Mouse (Mus musculus) kidney, adult 2 months (tissue): Measurements from ENCODE around the gene Hist2h3c2. TPM values are rescaled to one million over a fixed set of nuclear protein-coding genes. Genes with fewer than 3 reads are reported as not detected.
"Not testable (repeated sequence)": the region's sequence is repeated elsewhere in the genome, so short reads cannot be mapped to it uniquely, and the experiment has no call there.

Experiments
- DNase-seq: peaks from one replicate; pipeline ENCODE4 v3.0.0; 2021
- H3K27ac ChIP-seq: fragments of 200-500 bp; 2 replicates; pipeline ENCODE4 v1.5.1; 2012; ENCODE audit warnings: low read depth, low read length, control low read depth, inconsistent platforms; ENCODE audit not compliant: insufficient read depth
- H3K27me3 ChIP-seq: fragments of 200-500 bp; replicated peaks from 2 replicates; pipeline ENCODE4 v1.6.1; 2012; ENCODE audit warnings: mild to moderate bottlenecking, moderate library complexity, low read length, inconsistent platforms; ENCODE audit not compliant: control insufficient read depth, insufficient read depth
- H3K36me3 ChIP-seq: fragments of 200-500 bp; 2 replicates; pipeline ENCODE4 v1.6.1; 2012; ENCODE audit warnings: mild to moderate bottlenecking, moderate library complexity, low read length, inconsistent platforms; ENCODE audit not compliant: control insufficient read depth, insufficient read depth
- H3K4me1 ChIP-seq: fragments of 200-500 bp; 2 replicates; pipeline ENCODE4 v1.6.1; 2011; ENCODE audit warnings: low read length; ENCODE audit not compliant: control insufficient read depth, insufficient read depth
- H3K4me3 ChIP-seq: fragments of 200-500 bp; 2 replicates; pipeline ENCODE4 v1.5.1; 2011; ENCODE audit warnings: mild to moderate bottlenecking, low read depth, low read length, control low read depth; ENCODE audit not compliant: insufficient read depth
- CTCF ChIP-seq: fragments of 200-500 bp; conservative IDR thresholded peaks from 2 replicates; pipeline ENCODE4 v1.5.1; 2011; ENCODE audit warnings: low read depth, mild to moderate bottlenecking, control low read depth, low read length, moderate library complexity, mixed read lengths; ENCODE audit not compliant: insufficient read depth, insufficient read length
- POLR2A ChIP-seq: fragments of 200-500 bp; IDR thresholded peaks from one replicate; pipeline ENCODE4 v1.6.1; 2011; ENCODE audit warnings: low read depth, low read length, control low read depth
- WGBS: fragments of 180-500 bp; shearing (Covaris S2); methylation state at CpG from one replicate; pipeline ENCODE4 v1.1.7; 2018; 5-methylcytosine and 5-hydroxymethylcytosine counted together
- polyA plus RNA-seq: library from polyadenylated mRNA; depleted of rRNA; stranded (reverse); fragments of >200 nt; gene quantifications from 2 replicates; pipeline ENCODE4 v1.2.3, GENCODE M21; 2012

Hist2h3c2 gene
- polyA plus RNA-seq, 1 experiment = 8.6 TPM

DNA sequence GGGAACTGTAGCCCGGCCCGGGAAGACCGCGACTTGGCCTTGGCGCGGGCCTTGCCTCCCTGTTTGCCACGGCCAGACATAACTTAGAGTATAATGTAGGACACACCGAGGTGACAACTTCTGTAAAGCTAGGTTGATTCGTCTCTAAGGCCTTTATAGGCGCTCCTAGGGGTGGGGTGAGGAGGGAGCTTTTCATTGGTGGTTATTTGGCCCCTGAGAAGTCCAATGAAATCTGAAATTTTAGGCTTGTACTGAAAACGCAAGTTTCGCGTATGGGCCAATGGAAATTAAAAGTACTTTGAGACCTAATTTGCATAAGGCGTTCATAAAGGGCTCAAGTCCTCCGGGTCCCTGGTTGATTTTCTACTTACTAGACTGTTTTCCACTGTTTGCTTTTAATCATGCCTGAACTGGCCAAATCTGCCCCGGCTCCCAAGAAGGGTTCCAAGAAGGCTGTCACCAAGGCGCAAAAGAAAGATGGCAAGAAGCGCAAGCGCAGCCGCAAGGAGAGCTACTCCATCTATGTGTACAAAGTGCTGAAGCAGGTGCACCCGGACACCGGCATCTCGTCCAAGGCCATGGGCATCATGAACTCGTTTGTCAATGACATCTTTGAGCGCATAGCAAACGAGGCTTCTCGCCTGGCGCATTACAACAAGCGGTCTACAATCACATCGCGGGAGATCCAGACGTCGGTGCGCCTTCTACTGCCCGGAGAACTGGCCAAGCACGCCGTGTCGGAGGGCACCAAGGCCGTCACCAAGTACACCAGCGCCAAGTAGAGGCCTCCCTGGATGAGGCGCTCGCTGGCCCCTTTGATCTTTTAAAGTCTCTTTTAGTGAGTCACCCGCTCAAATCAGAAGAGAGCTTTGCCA is 17.9 kb downstream of the Hist2h3c2 start, which contains the start of the genes Hist2h2ac and Hist2h2be:
Gene Hist2h2ac, minus strand, starts transcription at position 116 of the 875 bp plus-strand sequence.
Gene Hist2h2be, plus strand, starts transcription at position 355 of the 875 bp plus-strand sequence.
- under 1% methylated on average over 43 of the region's 43 CpGs for WGBS
- Histone ChIP-seq H3K4me1 (peaks cover 19% of the 10 kb centered on the region; the same call in 1 of the 2 replicates), H3K4me3 (peak within 1 kb of the TSS; percentile 74), H3K36me3 (no peaks in the 10 kb centered on the region), H3K27me3 (no peaks in the 10 kb centered on the region), H3K27ac (peak within 1 kb of the TSS; percentile 94)
- TF ChIP-seq POLR2A = peak; percentile 86
- no peak for TF ChIP-seq CTCF
- peak; percentile 97 for DNase-seq

DNA sequence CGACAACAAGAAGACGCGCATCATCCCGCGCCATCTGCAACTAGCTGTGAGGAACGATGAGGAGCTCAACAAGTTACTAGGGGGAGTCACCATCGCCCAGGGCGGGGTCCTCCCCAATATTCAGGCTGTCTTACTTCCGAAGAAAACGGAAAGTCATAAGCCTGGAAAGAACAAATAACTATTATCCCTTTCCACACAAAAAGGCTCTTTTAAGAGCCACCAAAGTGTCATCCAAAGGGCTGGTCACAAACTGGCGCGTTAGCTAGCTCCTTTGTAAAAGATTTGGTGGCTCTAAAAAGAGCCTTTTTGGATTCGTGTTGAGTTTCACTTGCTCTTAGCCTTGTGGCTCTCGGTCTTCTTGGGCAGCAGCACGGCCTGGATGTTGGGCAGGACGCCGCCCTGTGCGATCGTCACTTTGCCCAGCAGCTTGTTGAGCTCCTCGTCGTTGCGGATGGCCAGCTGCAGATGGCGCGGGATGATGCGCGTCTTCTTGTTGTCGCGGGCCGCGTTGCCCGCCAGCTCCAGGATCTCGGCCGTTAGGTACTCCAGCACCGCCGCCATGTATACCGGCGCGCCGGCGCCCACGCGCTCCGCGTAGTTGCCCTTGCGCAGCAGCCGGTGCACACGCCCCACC is 18.7 kb downstream of the Hist2h3c2 start:
- H3K27me3 ChIP-seq, H3K36me3 ChIP-seq, DNase-seq: not testable (repeated sequence)
- H3K4me1 ChIP-seq = peaks cover 15% of the 10 kb centered on the region; the same call in 1 of the 2 replicates
- 1% methylated on average over 36 of the region's 47 CpGs for WGBS
- H3K4me3 ChIP-seq = peak overlapping the region; percentile 74
- peak overlapping the region; percentile 94 for H3K27ac ChIP-seq

DNA sequence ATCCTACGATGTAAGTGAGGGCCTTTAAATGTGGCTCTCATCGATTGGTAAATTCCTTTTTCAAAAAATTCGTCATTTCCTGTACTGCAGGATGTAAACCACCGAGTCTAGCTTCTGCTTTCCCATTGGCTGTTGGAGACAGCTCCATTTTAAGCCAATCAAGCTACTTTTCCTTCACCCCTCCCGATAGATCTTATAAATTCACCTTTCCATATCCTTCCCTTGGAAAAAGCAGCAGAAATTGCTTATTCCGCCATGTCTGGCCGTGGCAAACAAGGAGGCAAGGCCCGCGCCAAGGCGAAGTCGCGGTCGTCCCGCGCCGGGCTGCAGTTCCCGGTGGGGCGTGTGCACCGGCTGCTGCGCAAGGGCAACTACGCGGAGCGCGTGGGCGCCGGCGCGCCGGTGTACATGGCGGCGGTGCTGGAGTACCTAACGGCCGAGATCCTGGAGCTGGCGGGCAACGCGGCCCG is 19.2 kb downstream of the Hist2h3c2 start, which contains the start of the genes Bola1 and Hist2h2ab:
Gene Bola1, minus strand, starts transcription at position 49 of the 470 bp plus-strand sequence.
Gene Hist2h2ab, plus strand, starts transcription at position 205 of the 470 bp plus-strand sequence.
- peak; percentile 92 for DNase-seq
- Histone ChIP-seq H3K36me3 (no peaks in the 10 kb centered on the region), H3K4me1 (peaks cover 15% of the 10 kb centered on the region; the same call in 1 of the 2 replicates), H3K27me3 (no peaks in the 10 kb centered on the region), H3K27ac (peak within 1 kb of the TSS; percentile 94), H3K4me3 (peak within 1 kb of the TSS; percentile 74)
- no peak for TF ChIP-seq POLR2A
- no peak for TF ChIP-seq CTCF
- under 1% methylated on average over 37 of the region's 37 CpGs for WGBS

DNA sequence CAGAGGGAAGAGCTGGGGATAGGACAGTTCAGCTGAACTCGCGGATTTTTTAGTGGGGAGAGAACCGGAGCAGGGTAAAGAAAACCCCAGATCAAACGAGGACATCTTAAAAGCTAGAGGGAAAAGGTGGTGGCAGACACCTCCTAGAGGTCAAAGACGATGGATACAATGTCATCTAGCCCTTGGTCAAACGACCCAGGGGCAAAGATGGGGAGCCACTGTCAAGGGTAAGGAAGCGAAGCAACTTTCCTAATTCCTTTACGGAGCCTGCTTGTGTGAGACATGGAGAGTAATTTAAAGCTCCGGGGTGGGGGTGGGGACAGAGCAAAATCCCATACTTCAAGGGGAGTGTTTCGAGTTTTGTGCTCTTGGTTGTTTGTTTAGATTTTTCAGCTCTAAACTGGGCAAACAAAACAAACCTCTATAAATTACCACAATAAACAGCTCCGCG is 19.7 kb downstream of the Hist2h3c2 start:
- peak overlapping the region; percentile 74 for H3K4me3 ChIP-seq
- H3K27ac ChIP-seq = peak overlapping the region; percentile 94
- DNase-seq = peak; percentile 49
- WGBS = under 1% methylated on average over 12 of the region's 12 CpGs
- H3K27me3 ChIP-seq = no peaks in the 10 kb centered on the region
- no peaks in the 10 kb centered on the region for H3K36me3 ChIP-seq
- no peak for TF ChIP-seq POLR2A
- TF ChIP-seq CTCF = peak; percentile 28; the same call in 1 of the 2 replicates
- peaks cover 15% of the 10 kb centered on the region; the same call in 1 of the 2 replicates for H3K4me1 ChIP-seq

DNA sequence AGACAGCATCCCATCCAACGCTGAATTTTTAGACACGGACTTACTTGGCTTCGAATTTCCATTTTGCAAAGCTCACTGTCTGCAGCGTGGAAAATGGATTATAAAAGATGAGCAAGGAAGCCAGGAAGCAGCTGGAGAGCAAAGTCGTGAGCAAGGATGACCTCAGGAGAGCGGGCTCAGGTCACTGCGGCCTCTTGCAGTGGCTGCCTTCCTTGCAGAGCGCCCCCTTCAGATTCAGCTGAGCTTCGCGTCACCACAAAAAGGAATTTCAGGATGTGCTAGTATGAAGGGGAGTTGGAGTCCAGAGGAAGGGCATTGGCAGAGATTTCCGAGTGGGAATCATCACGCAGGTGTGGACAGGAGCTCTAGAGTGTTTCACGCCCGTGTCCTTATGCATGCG is 29.7 kb downstream of the Hist2h3c2 start:
- 34% methylated on average over 15 of the region's 15 CpGs for WGBS
- no peak overlapping the region for H3K4me3 ChIP-seq
- H3K27ac ChIP-seq = no peak overlapping the region
- TF ChIP-seq CTCF (peak; percentile 30; the same call in 1 of the 2 replicates), POLR2A (no peak)
- peak; percentile 33 for DNase-seq
- no peaks in the 10 kb centered on the region for H3K4me1 ChIP-seq
- no peaks in the 10 kb centered on the region for H3K36me3 ChIP-seq
- H3K27me3 ChIP-seq = no peaks in the 10 kb centered on the region

DNA sequence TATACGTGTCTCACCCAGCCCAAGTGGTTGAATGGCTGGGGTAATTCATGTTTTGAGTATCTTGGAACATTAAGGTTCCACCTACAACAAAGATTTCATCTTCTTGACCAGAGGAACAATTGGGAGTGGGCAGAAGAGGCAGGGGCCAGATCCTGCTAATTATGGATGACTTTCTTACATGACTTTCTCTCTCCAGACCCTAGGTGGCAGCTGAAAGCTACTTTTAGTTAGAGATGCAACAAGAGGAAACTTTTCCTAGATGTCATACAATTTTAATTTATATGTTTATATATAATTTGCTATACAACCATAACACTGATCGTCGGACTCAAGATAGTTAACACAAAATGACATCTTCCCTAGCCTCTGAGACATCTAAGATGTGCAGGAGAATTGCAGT is 31.1 kb downstream of the Hist2h3c2 start:
- Histone ChIP-seq H3K4me1 (no peaks in the 10 kb centered on the region), H3K4me3 (no peak overlapping the region), H3K36me3 (no peaks in the 10 kb centered on the region), H3K27me3 (no peaks in the 10 kb centered on the region), H3K27ac (no peak overlapping the region)
- no peak for DNase-seq
- WGBS = 74% methylated on average over 3 of the region's 3 CpGs
- TF ChIP-seq POLR2A (no peak), CTCF (no peak)
